Mouse (Mus musculus): Measurements from ENCODE around the gene Myo16.

GRCm38 (mm10) chr8:10225018-10225417 lies 71.3 kb downstream of the Myo16 start:
- no peak for TF ChIP-seq CTCF (conservative IDR thresholded peaks at IDR 0.05; ENCODE audit: insufficient read depth, insufficient read length, low read depth, low read length)
- no peak for TF ChIP-seq POLR2A (IDR thresholded peaks at IDR 0.05; ENCODE audit: low read depth, low read length)

Data from kidney, adult 2 months (tissue).